Mouse (Mus musculus) regulatory T cell (primary cell): ENCODE data around the gene Sdhaf3.

Source experiments
- in situ Hi-C: fragments of 300-600 bp; cut with MboI, MseI; formaldehyde crosslinking; loops from one replicate; pipeline ENCODE4 v1.15.1; 2025; ENCODE audit warnings: high pct_unique_total_duplicates

Sdhaf3 gene

GRCm38 (mm10) chr6:7062819-7063218 is 107.0 kb downstream of the Sdhaf3 start:
- in situ Hi-C loops: no loop called here

- in situ Hi-C loops: no loop called here
Observed at GRCm38 (mm10) chr6:7068782-7069181, 113.0 kb downstream of the Sdhaf3 start.

GRCm38 (mm10) chr6:7069463-7069862 is 113.7 kb downstream of the Sdhaf3 start:
- in situ Hi-C loops: no loop called here

- in situ Hi-C loops: no loop called here
Observed at GRCm38 (mm10) chr6:7082054-7082453, 126.2 kb downstream of the Sdhaf3 start.

- in situ Hi-C loops: no loop called here
Observed at GRCm38 (mm10) chr6:7082467-7083259, 126.9 kb downstream of the Sdhaf3 start.

GRCm38 (mm10) chr6:7083661-7084060 is 127.9 kb downstream of the Sdhaf3 start:
- in situ Hi-C loops: no loop called here

GRCm38 (mm10) chr6:7084370-7084769 is 128.6 kb downstream of the Sdhaf3 start:
- in situ Hi-C loops: no loop called here

GRCm38 (mm10) chr6:7085506-7085905 is 129.7 kb downstream of the Sdhaf3 start:
- in situ Hi-C loops: no loop called here

GRCm38 (mm10) chr6:7092094-7092493 is 136.3 kb downstream of the Sdhaf3 start:
- in situ Hi-C loops: no loop called here
